Mouse (Mus musculus): Measurements from ENCODE around the gene Casr.
A peak's percentile ranks its signal among the peaks of the same experiment; 100 is the strongest.

Casr gene

GRCm38 (mm10) chr16:36523095-36523494 lies 38.8 kb downstream of the Casr start:
- DNase-seq (ENCODE audit: extremely low spot score, low read depth, low spot score) = no peak

- no peak for DNase-seq (ENCODE audit: extremely low spot score, low read depth, low spot score)
These were observed 45.6 kb downstream of the Casr start for GRCm38 (mm10) chr16:36516355-36516754.

GRCm38 (mm10) chr16:36507300-36507699 lies 54.6 kb downstream of the Casr start:
- DNase-seq (ENCODE audit: extremely low spot score, low read depth, low spot score) = no peak

- DNase-seq (ENCODE audit: extremely low spot score, low read depth, low spot score) = no peak
These were observed 55.1 kb downstream of the Casr start for GRCm38 (mm10) chr16:36506827-36507226.

GRCm38 (mm10) chr16:36505913-36506312 lies 56.0 kb downstream of the Casr start:
- no peak for DNase-seq (ENCODE audit: extremely low spot score, low read depth, low spot score)

GRCm38 (mm10) chr16:36505134-36505533 lies 56.8 kb downstream of the Casr start:
- DNase-seq (ENCODE audit: extremely low spot score, low read depth, low spot score) = no peak

- no peak for DNase-seq (ENCODE audit: extremely low spot score, low read depth, low spot score)
These were observed 59.7 kb downstream of the Casr start for GRCm38 (mm10) chr16:36502286-36502685.

- no peak for DNase-seq (ENCODE audit: extremely low spot score, low read depth, low spot score)
These were observed 69.5 kb downstream of the Casr start for GRCm38 (mm10) chr16:36492420-36492819.

GRCm38 (mm10) chr16:36476866-36477265 lies 85.1 kb downstream of the Casr start:
- DNase-seq (ENCODE audit: extremely low spot score, low read depth, low spot score) = no peak

- no peak for DNase-seq (ENCODE audit: extremely low spot score, low read depth, low spot score)
These were observed 86.4 kb downstream of the Casr start for GRCm38 (mm10) chr16:36475530-36475929.

GRCm38 (mm10) chr16:36474849-36475248 lies 87.1 kb downstream of the Casr start:
- DNase-seq (ENCODE audit: extremely low spot score, low read depth, low spot score) = no peak

GRCm38 (mm10) chr16:36473217-36474216 lies 88.4 kb downstream of the Casr start:
- DNase-seq (ENCODE audit: extremely low spot score, low read depth, low spot score) = peak; percentile 14

GRCm38 (mm10) chr16:36471066-36471633 lies 90.8 kb downstream of the Casr start:
- DNase-seq (ENCODE audit: extremely low spot score, low read depth, low spot score) = no peak

GRCm38 (mm10) chr16:36469955-36470478 lies 91.9 kb downstream of the Casr start:
- peak; percentile 5 for DNase-seq (ENCODE audit: extremely low spot score, low read depth, low spot score)

GRCm38 (mm10) chr16:36469367-36469766 lies 92.6 kb downstream of the Casr start:
- no peak for DNase-seq (ENCODE audit: extremely low spot score, low read depth, low spot score)

- DNase-seq (ENCODE audit: extremely low spot score, low read depth, low spot score) = no peak
These were observed 93.1 kb downstream of the Casr start for GRCm38 (mm10) chr16:36468862-36469261.

- DNase-seq (ENCODE audit: extremely low spot score, low read depth, low spot score) = no peak
These were observed 94.0 kb downstream of the Casr start for GRCm38 (mm10) chr16:36467936-36468335.

- no peak for DNase-seq (ENCODE audit: extremely low spot score, low read depth, low spot score)
These were observed 96.5 kb downstream of the Casr start for GRCm38 (mm10) chr16:36465436-36465835.

GRCm38 (mm10) chr16:36464076-36464475 lies 97.9 kb downstream of the Casr start:
- DNase-seq (ENCODE audit: extremely low spot score, low read depth, low spot score) = no peak

- DNase-seq (ENCODE audit: extremely low spot score, low read depth, low spot score) = no peak
These were observed 101.5 kb downstream of the Casr start for GRCm38 (mm10) chr16:36460426-36460825.

GRCm38 (mm10) chr16:36455342-36455802 lies 106.6 kb downstream of the Casr start, which contains the start of gene Stfa3:
Stfa3 (minus strand) TSS chr16:36455392.
- no peak for DNase-seq (ENCODE audit: extremely low spot score, low read depth, low spot score)

Measured in hindlimb bud, embryonic 11.5 days (tissue).